Mouse (Mus musculus) forebrain, postnatal 0 days (tissue): ENCODE data around the gene Donson. TPM values are rescaled to one million over a fixed set of nuclear protein-coding genes. Genes with fewer than 3 reads are reported as not detected.
"Not testable (repeated sequence)": the region's sequence is repeated elsewhere in the genome, so short reads cannot be mapped to it uniquely, and the experiment has no call there.

Experiments used
- ATAC-seq: fragments of 200-750 bp; cut with Nextera tagmentation; 2 replicates; pipeline ENCODE4 v1.8.0; 2017; ENCODE audit warnings: mild to moderate bottlenecking, moderate library complexity
- DNase-seq: peaks from one replicate; pipeline ENCODE4 v3.0.0-alpha.2; 2015
- H3K27ac ChIP-seq: fragments of 300-500 bp; sonication (generic); 2 replicates; pipeline ENCODE4 v1.5.1; 2014; ENCODE audit warnings: low read depth, mild to moderate bottlenecking, antibody characterized with exemption, low read length, moderate library complexity, mixed read lengths
- H3K27me3 ChIP-seq: fragments of 300-500 bp; sonication (generic); 2 replicates; pipeline ENCODE4 v1.6.1; 2014; ENCODE audit warnings: mild to moderate bottlenecking, low read length, mixed read lengths; ENCODE audit not compliant: insufficient read depth
- H3K36me3 ChIP-seq: fragments of 300-500 bp; sonication (generic); 2 replicates; pipeline ENCODE4 v1.6.1; 2014; ENCODE audit warnings: mild to moderate bottlenecking, moderate library complexity; ENCODE audit not compliant: insufficient read depth
- H3K4me1 ChIP-seq: fragments of 300-500 bp; sonication (generic); 2 replicates; pipeline ENCODE4 v1.6.1; 2014; ENCODE audit warnings: antibody characterized with exemption; ENCODE audit not compliant: insufficient read depth
- H3K4me2 ChIP-seq: fragments of 300-500 bp; sonication (generic); 2 replicates; pipeline ENCODE4 v1.6.1; 2014; ENCODE audit warnings: low read depth, mild to moderate bottlenecking, moderate library complexity
- H3K4me3 ChIP-seq: fragments of 300-500 bp; sonication (generic); 2 replicates; pipeline ENCODE4 v1.5.1; 2014; ENCODE audit warnings: low read depth, low read length, mixed read lengths
- H3K9ac ChIP-seq: fragments of 300-500 bp; sonication (generic); 2 replicates; pipeline ENCODE4 v1.6.1; 2014; ENCODE audit warnings: mild to moderate bottlenecking
- H3K9me3 ChIP-seq: fragments of 300-500 bp; sonication (generic); 2 replicates; pipeline ENCODE4 v1.6.1; 2016; ENCODE audit warnings: low read length
- CTCF ChIP-seq: sonication (generic); IDR thresholded peaks from 2 replicates; pipeline ENCODE4 v1.5.1; 2016; ENCODE audit warnings: antibody characterized with exemption, control low read depth, low read depth
- WGBS: fragments of 180-500 bp; shearing (Covaris S2); extraction: QIAGEN DNeasy Blood & Tissue Kit; methylation state at CpG from one replicate; pipeline ENCODE4 v1.1.7; 2014; 5-methylcytosine and 5-hydroxymethylcytosine counted together
- polyA plus RNA-seq: library from polyadenylated mRNA; unstranded; fragments of >200 nt; fragmentation: Nextera tagmentation; extraction: Ambion mirVana; gene quantifications from 2 replicates; pipeline ENCODE4 v1.2.1, GENCODE M21; 2015
- total RNA-seq: library from RNA; depleted of rRNA; stranded (reverse); fragments of >200 nt; gene quantifications from 2 replicates; pipeline ENCODE4 v1.2.3, GENCODE M21; 2014

Donson gene
- total and polyA plus RNA-seq, 2 experiments from 2014 or later: 12.3 to 25.8 TPM

DNA sequence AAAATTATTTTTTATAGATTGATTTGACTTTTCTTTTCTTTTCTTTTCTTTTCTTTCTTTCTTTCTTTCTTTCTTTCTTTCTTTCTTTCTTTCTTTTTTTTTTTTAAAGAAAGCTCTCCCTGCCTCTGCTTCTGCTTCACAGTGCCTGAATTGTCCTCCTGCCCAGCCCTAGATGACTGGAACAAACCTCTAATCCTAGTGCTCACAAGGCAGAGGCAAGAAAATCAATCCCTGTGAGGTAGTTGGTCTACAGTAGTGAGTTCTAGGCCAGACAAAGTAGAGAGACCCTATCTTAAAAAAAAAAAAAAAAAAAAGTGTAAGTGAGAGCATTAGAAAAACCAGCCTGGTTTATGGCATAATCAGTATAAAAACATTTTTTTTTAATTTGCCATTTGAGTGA lies 38.8 kb downstream of the Donson start:
- no peak overlapping the region for H3K4me2 ChIP-seq
- no peak for TF ChIP-seq CTCF

GRCm38 (mm10) chr16:91649246-91649645 lies 39.3 kb downstream of the Donson start:
- Histone ChIP-seq H3K27ac (no peak overlapping the region), H3K27me3 (no peaks in the 10 kb centered on the region), H3K9ac (no peak overlapping the region), H3K4me2 (peak overlapping the region; percentile 52), H3K9me3 (no peaks in the 10 kb centered on the region), H3K36me3 (peaks cover 13% of the 10 kb centered on the region), H3K4me3 (peak overlapping the region; percentile 85; the same call in 1 of the 2 replicates), H3K4me1 (peaks cover 4% of the 10 kb centered on the region; the same call in 1 of the 2 replicates)
- ATAC-seq: no peak
- 53% methylated on average over 3 of the region's 3 CpGs for WGBS
- no peak for DNase-seq
- no peak for TF ChIP-seq CTCF

More for the DNA sequence above, 38.8 kb downstream of the Donson start:
- Histone ChIP-seq H3K27me3 (no peaks in the 10 kb centered on the region), H3K4me1 (peaks cover 4% of the 10 kb centered on the region; the same call in 1 of the 2 replicates), H3K36me3 (peaks cover 15% of the 10 kb centered on the region), H3K4me3 (no peak overlapping the region), H3K9me3 (no peaks in the 10 kb centered on the region), H3K27ac (no peak overlapping the region), H3K9ac (no peak overlapping the region)
- no peak for ATAC-seq
- no peak for DNase-seq

GRCm38 (mm10) chr16:91648220-91648550 lies 40.4 kb downstream of the Donson start:
- Histone ChIP-seq H3K9ac (peak overlapping the region; percentile 95), H3K36me3 (peaks cover 8% of the 10 kb centered on the region), H3K4me2 (peak overlapping the region; percentile 52), H3K4me3 (peak overlapping the region; percentile 85), H3K9me3 (no peaks in the 10 kb centered on the region), H3K4me1 (peaks cover 4% of the 10 kb centered on the region; the same call in 1 of the 2 replicates), H3K27ac (peak overlapping the region; percentile 99), H3K27me3 (no peaks in the 10 kb centered on the region)
- DNase-seq: no peak
- ATAC-seq: peak; percentile 30
- no peak for TF ChIP-seq CTCF
- 4% methylated on average over 24 of the region's 25 CpGs for WGBS

GRCm38 (mm10) chr16:91647461-91648219 lies 40.9 kb downstream of the Donson start, which contains the start of gene Son:
Son (plus strand) TSS chr16:91647506.
- H3K4me1 ChIP-seq: peaks cover 4% of the 10 kb centered on the region; the same call in 1 of the 2 replicates
- DNase-seq (peak; percentile 99), ATAC-seq (peak; percentile 98)
- peak within 1 kb of the TSS; percentile 96 for H3K4me2 ChIP-seq
- 2% methylated on average over 70 of the region's 70 CpGs for WGBS
- H3K9me3 ChIP-seq: no peaks in the 10 kb centered on the region
- TF ChIP-seq CTCF: 0 out of 2 replicates have a peak, but pooled peaks have one; percentile 2
- H3K36me3 ChIP-seq: peaks cover 11% of the 10 kb centered on the region
- H3K27ac ChIP-seq: peak within 1 kb of the TSS; percentile 99
- peak within 1 kb of the TSS; percentile 95 for H3K9ac ChIP-seq
- H3K27me3 ChIP-seq: no peaks in the 10 kb centered on the region
- peak within 1 kb of the TSS; percentile 85 for H3K4me3 ChIP-seq

DNA sequence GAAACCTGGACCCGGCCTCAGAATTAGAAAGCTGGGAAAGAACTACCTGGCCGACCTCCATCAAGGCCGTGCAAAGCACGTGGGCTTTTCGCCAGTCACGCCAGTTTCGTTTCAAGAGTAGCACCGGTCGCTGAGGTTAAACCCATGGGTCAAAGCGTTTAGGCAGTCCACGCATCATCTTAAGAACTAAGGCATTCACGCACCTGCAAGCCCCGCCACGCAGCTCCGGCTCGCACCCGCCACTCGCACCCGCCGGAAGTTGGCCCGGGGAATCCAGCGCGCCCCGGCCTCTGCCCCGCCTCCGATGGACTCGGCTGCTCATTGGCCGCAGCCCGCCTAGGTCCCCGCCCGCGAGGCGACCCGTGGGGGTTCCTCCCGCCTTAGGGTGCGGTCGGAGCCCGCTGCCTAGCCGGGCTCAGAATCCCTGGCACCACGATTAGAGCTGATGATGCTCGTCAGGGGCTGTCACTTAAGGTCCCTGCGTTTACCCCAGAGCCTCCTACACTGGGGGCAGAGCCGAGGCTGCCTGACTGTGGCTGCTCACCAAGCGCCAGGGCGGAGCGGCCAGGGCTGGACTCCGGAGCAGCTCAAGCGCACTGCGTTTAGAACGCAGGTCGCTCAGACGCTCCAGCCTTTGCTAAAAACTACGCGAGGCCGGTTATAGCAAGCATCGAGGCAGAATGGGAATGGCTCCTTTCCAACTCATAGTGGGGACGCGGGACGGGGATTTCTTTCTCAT lies 41.7 kb downstream of the Donson start, which contains the start of gene Gart:
Gene Gart (minus strand): TSS at position 272 of the 739 bp plus-strand sequence.
- H3K27me3 ChIP-seq: no peaks in the 10 kb centered on the region
- 0 out of 2 replicates have a peak, but pooled peaks have one; percentile 6 for TF ChIP-seq CTCF
- peaks cover 11% of the 10 kb centered on the region; the same call in 1 of the 2 replicates for H3K36me3 ChIP-seq
- peak within 1 kb of the TSS; percentile 99 for H3K27ac ChIP-seq
- WGBS: 1% methylated on average over 59 of the region's 59 CpGs
- no peaks in the 10 kb centered on the region for H3K9me3 ChIP-seq
- peak within 1 kb of the TSS; percentile 95 for H3K9ac ChIP-seq
- DNase-seq (peak; percentile 91), ATAC-seq (peak; percentile 81)
- peak within 1 kb of the TSS; percentile 96 for H3K4me2 ChIP-seq
- peak within 1 kb of the TSS; percentile 85 for H3K4me3 ChIP-seq
- peaks cover 4% of the 10 kb centered on the region; the same call in 1 of the 2 replicates for H3K4me1 ChIP-seq

DNA sequence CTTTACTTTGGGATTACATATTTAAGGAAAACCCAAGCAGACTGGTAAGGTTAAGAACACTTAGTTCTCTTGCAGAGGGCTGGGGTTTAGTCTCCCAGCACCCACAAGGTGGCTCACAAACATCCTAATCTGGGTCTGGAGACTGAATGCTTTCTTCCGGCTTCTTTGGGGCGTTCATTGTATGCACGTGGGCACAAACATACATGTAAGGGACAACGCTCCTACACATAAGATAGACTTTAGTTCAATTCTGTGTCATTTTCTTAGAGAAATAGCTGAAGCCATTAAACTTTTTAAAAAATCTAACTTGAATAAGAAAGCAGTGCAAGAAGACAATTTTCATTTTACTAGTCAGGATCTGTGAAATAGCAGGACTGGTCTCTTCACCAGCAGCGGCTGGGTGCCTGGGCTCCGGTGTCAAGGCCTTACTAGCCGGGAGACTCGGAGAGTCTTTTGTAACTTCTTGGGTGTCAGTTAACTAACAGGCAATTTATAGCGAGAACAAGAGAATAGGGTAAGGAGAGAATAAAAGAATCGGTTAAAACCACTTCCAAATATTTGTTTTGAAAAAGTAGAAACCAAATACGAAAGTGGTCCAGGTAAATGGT lies 42.5 kb downstream of the Donson start:
- no peak for ATAC-seq
- H3K27ac ChIP-seq: peak overlapping the region; percentile 99
- H3K4me3 ChIP-seq: peak overlapping the region; percentile 85
- TF ChIP-seq CTCF: no peak; the same call in 1 of the 2 replicates
- H3K4me1 ChIP-seq: peaks cover 4% of the 10 kb centered on the region; the same call in 1 of the 2 replicates
- under 1% methylated on average over 11 of the region's 11 CpGs for WGBS
- H3K36me3 ChIP-seq: peaks cover 17% of the 10 kb centered on the region
- H3K9ac ChIP-seq: peak overlapping the region; percentile 95
- no peaks in the 10 kb centered on the region for H3K9me3 ChIP-seq
- peak; percentile 35 for DNase-seq
- peak overlapping the region; percentile 96 for H3K4me2 ChIP-seq
- no peaks in the 10 kb centered on the region for H3K27me3 ChIP-seq

DNA sequence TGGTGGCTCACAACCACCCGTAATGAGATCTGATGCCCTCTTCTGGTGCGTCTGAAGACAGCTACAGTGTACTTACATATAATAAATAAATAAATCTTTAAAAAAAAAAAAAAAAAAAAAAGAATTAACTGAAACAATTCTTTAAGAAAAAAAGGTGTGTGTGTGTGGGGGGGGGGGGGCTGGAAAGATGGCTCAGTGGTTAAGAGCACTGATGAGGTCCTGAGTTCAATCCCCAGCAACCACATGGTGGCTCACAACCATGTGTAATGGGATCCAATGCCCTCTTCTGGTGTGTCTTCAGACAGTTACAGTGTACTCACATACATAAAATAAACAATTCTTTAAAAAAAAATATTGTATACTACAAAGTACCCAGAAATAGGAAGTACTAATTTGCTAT lies 43.1 kb downstream of the Donson start:
- no CpG with 5 or more reads among the region's 2 CpGs for WGBS
- H3K4me3 ChIP-seq, H3K27ac ChIP-seq, DNase-seq, H3K27me3 ChIP-seq, ATAC-seq, H3K4me1 ChIP-seq, H3K9ac ChIP-seq, H3K9me3 ChIP-seq, H3K4me2 ChIP-seq: not testable (repeated sequence)
- H3K36me3 ChIP-seq: peaks cover 23% of the 10 kb centered on the region
